Mouse (Mus musculus): ENCODE results near the gene Tmem87a. TPM values are rescaled to one million over a fixed set of nuclear protein-coding genes. Genes with fewer than 3 reads are reported as not detected.

Gene Tmem87a
- polyA plus RNA-seq, 1 experiment from 2014 or later: 4.0 TPM

DNA sequence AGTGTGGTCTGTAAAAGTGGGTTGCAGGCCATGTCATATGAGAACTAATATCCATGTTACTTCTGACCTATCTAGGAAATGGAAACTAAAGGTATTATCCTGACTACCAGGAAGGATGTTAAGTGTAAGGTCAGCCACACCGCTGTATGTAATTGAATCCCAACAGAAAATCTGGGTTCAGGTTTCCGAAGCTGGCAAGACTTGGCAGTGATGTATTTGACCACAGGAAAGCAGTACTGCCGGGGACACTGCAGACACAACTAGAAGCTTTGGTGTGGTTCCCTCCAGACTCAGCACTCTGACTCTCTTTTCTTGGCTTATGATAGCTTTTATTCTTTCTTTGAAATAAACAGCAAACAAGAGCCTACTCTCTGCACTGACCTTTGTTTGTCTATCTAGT lies 37.4 kb downstream of the Tmem87a start:
- peaks cover 67% of the 10 kb centered on the region for H3K36me3 ChIP-seq
- no peak overlapping the region for H3K4me3 ChIP-seq (replicated peaks)
- DNase-seq (no peak), ATAC-seq (ENCODE audit: low read depth) (no peak)
- H3K9ac ChIP-seq: no peak overlapping the region
- no peaks in the 10 kb centered on the region for H3K9me3 ChIP-seq (replicated peaks)
- no peak overlapping the region for H3K4me2 ChIP-seq
- no peaks in the 10 kb centered on the region for H3K4me1 ChIP-seq (replicated peaks)
- no peak overlapping the region for H3K27ac ChIP-seq
- WGBS (ENCODE audit: insufficient replicate concordance): 81% methylated on average over 3 of the region's 3 CpGs
- H3K27me3 ChIP-seq: no peaks in the 10 kb centered on the region

DNA sequence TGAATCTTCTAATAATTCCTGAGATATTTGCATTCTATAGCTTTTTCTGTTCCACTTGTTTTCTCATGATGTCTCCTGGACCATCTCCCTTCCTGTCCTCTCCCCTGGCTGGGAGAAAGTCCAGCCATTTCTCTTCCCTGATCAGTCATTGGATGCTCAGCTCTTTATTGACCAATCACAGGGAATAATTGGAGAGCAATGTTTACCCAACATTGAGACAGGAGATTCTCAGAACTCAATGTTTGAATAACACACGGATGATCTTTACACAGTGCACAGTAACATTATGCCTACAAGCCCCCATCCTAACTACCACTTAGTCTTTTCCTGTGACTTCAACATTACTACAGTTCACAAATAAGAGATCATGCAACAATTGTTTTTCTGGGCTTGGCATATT lies 43.5 kb downstream of the Tmem87a start:
- Histone ChIP-seq H3K4me1 (replicated peaks) (no peaks in the 10 kb centered on the region), H3K9me3 (replicated peaks) (no peaks in the 10 kb centered on the region), H3K4me3 (replicated peaks) (no peak overlapping the region), H3K27ac (no peak overlapping the region), H3K36me3 (peaks cover 60% of the 10 kb centered on the region), H3K9ac (no peak overlapping the region), H3K27me3 (no peaks in the 10 kb centered on the region), H3K4me2 (no peak overlapping the region)
- ATAC-seq (ENCODE audit: low read depth) (no peak; the same call in 1 of the 2 replicates), DNase-seq (no peak)
- WGBS (ENCODE audit: insufficient replicate concordance): 63% methylated on average over 1 of the region's 1 CpGs

DNA sequence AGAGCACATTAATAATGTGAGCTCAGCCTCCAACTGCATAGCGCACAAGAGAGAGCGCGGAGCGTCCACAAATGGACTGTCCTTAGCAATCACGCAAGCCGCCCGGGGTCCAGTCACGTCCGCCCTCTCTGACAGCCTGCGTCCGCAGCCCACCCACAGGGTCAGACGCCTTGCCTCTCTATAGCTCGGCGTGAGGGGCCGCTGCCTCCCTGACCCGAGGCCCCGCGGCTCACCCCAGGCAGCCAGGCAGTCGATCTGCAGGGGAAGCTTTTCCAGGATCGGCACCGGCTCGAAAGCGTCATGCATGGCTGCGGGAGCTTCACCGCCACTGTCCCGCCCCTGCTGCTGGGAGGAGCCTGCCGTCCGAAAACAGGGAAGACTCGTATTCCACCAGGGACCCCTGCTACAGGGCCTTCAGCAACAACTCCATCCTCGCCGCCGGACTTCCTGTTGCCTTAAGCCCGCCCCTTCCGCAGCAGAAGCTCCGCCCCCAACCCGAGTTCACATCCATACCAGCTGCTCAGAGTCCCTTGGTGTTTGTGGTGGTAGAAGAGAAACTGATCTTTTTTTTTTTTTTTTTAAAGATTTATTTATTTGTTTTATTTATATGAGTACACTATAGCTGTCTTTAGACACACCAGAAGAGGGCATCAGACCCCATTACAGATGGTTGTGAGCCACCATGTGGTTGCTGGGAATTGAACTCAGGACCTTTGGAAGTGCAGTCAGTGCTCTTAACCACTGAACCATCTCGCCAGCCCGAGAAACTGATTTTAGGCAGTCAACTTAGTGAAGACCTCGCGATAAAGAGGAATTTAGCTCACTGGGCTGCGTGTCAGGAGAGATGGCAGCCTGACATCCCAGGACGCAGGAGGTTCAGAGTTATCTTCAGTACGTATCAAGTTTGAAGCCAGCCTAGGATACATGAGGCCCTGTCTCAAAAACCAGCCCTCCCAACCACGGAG lies 50.9 kb downstream of the Tmem87a start, which contains the start of gene Vps39:
TSS of gene Vps39 (minus strand) at position 456 of the 965 bp plus-strand sequence.
- Histone ChIP-seq H3K4me2 (peak within 1 kb of the TSS; percentile 82), H3K9me3 (replicated peaks) (no peaks in the 10 kb centered on the region), H3K4me3 (replicated peaks) (peak within 1 kb of the TSS; percentile 98), H3K27ac (peak within 1 kb of the TSS; percentile 64; the same call in 1 of the 2 replicates), H3K27me3 (no peaks in the 10 kb centered on the region), H3K4me1 (replicated peaks) (peaks cover 28% of the 10 kb centered on the region), H3K9ac (peak within 1 kb of the TSS; percentile 93), H3K36me3 (peaks cover 47% of the 10 kb centered on the region)
- DNase-seq (peak; percentile 81), ATAC-seq (ENCODE audit: low read depth) (peak; percentile 92)
- WGBS (ENCODE audit: insufficient replicate concordance): 9% methylated on average over 44 of the region's 44 CpGs

DNA sequence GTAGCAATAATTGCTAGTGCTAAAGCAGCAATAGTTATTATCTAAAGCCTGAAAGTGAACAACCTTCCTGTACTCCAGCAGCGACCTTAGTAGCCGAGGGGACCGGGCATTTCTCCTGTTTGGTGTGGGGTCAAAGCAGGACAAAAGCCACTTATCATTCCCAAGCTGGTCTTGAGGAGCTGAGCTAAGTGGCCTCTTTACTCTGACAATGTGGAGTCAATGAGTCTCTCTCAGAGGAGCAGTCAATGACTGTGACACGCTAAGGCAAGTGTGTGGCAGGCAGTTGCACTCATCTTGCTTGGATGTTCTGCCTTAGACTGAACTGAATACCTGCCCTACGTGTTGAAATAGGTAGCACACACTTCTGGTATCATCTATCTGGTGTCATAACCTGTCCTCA lies 52.6 kb downstream of the Tmem87a start:
- ATAC-seq (ENCODE audit: low read depth): no peak
- no peak overlapping the region for H3K9ac ChIP-seq
- H3K27me3 ChIP-seq: no peaks in the 10 kb centered on the region
- WGBS (ENCODE audit: insufficient replicate concordance): 72% methylated on average over 5 of the region's 5 CpGs
- H3K27ac ChIP-seq: no peak overlapping the region; the same call in 1 of the 2 replicates
- H3K4me2 ChIP-seq: peak overlapping the region; percentile 32
- H3K4me1 ChIP-seq (replicated peaks): peaks cover 28% of the 10 kb centered on the region
- H3K4me3 ChIP-seq (replicated peaks): peak overlapping the region; percentile 98; the same call in 1 of the 2 replicates
- H3K36me3 ChIP-seq: peaks cover 48% of the 10 kb centered on the region
- DNase-seq: no peak
- no peaks in the 10 kb centered on the region for H3K9me3 ChIP-seq (replicated peaks)

DNA sequence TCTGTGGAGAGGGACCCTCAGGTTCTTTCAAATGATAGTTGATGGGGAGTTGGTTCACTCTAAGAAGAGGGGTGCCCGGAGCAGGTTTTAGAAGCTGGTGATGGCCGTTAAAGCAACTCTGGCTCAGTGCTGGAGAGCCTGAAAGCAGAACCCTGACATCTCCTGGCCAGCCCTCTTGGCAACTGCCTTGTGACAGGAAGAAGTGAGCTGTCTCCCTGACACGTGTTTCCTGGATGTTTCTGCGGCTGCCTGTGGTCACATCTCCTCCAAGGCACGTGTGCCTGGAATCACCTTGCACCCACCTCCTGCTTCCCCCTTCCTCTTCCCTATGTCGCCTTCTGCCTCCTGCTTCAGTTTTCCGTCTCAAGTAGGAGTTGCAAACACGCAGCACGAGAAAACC lies 55.8 kb downstream of the Tmem87a start:
- no peak for ATAC-seq (ENCODE audit: low read depth)
- WGBS (ENCODE audit: insufficient replicate concordance): 31% methylated on average over 9 of the region's 9 CpGs
- Histone ChIP-seq H3K4me2 (no peak overlapping the region), H3K36me3 (peaks cover 49% of the 10 kb centered on the region), H3K27me3 (no peaks in the 10 kb centered on the region), H3K4me3 (replicated peaks) (no peak overlapping the region), H3K9me3 (replicated peaks) (no peaks in the 10 kb centered on the region), H3K27ac (no peak overlapping the region), H3K9ac (no peak overlapping the region), H3K4me1 (replicated peaks) (peaks cover 28% of the 10 kb centered on the region)
- DNase-seq: no peak

DNA sequence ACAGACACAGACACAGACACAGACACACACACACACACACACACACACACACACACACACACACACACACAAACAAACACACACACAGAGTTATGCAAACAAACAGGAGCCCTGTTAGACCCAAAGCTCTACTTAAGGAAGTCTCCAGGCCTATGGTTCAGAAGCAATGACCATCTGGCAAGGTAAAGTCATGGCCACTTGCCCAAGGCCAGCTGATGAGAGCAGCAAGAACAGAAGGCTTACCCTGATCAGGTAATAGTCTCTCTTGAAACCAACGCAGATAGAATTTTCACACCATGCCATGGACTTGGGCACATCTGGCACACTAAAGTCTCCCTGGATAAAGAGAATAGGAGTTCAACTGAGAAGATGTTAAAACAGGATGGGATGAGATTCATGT lies 62.2 kb downstream of the Tmem87a start:
- 79% methylated on average over 1 of the region's 1 CpGs for WGBS (ENCODE audit: insufficient replicate concordance)
- DNase-seq (no peak), ATAC-seq (ENCODE audit: low read depth) (no peak)
- Histone ChIP-seq H3K4me1 (replicated peaks) (no peaks in the 10 kb centered on the region), H3K27ac (no peak overlapping the region), H3K4me2 (no peak overlapping the region), H3K4me3 (replicated peaks) (no peak overlapping the region), H3K9me3 (replicated peaks) (no peaks in the 10 kb centered on the region), H3K27me3 (no peaks in the 10 kb centered on the region), H3K9ac (no peak overlapping the region), H3K36me3 (peaks cover 81% of the 10 kb centered on the region)

DNA sequence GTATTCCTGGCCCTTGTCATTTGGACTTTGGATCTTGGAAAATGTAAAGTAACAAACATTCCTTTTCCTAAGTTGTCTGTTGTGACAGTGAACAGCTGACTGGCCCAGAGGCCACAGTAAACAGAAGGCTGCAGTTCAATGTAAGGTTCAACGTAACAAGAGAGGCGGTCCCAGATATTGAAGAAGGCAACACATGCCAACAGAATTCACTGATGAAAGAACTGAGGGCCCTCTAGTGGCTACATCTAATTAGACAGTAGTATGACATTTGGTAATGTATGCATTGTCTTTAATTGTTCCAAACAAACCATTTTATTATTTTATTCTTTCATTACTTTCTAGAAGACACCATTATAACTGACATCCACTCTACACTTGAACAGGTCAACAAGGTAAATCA lies 66.0 kb downstream of the Tmem87a start:
- H3K4me2 ChIP-seq: no peak overlapping the region
- no peak overlapping the region for H3K27ac ChIP-seq
- 79% methylated on average over 2 of the region's 2 CpGs for WGBS (ENCODE audit: insufficient replicate concordance)
- H3K4me3 ChIP-seq (replicated peaks): no peak overlapping the region
- DNase-seq (no peak), ATAC-seq (ENCODE audit: low read depth) (no peak)
- H3K4me1 ChIP-seq (replicated peaks): no peaks in the 10 kb centered on the region
- H3K36me3 ChIP-seq: peaks cover 76% of the 10 kb centered on the region
- no peaks in the 10 kb centered on the region for H3K9me3 ChIP-seq (replicated peaks)
- no peaks in the 10 kb centered on the region for H3K27me3 ChIP-seq
- H3K9ac ChIP-seq: no peak overlapping the region

DNA sequence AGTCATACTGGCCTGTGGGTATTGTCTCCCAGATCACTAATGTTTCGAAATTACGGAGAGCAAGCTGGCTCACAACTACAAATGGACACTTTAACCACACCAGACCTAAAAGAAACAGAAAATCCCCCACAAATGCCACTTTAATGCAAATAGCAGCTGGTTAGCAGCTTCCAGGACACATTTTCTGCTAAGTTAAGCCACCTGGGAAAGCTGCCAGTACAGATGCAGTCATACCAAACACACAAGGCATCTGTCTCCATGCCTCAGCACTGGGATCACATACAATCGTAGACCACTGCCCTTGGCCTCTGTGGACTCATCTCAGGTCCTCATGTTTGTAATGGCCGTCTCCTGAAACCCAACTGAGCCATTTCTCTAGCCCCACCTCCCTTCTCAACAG lies 72.3 kb downstream of the Tmem87a start:
- ATAC-seq (ENCODE audit: low read depth): no peak
- H3K9me3 ChIP-seq (replicated peaks): no peaks in the 10 kb centered on the region
- H3K4me2 ChIP-seq: no peak overlapping the region
- no peaks in the 10 kb centered on the region for H3K4me1 ChIP-seq (replicated peaks)
- H3K27ac ChIP-seq: no peak overlapping the region
- WGBS (ENCODE audit: insufficient replicate concordance): 81% methylated on average over 4 of the region's 4 CpGs
- no peak overlapping the region for H3K9ac ChIP-seq
- H3K36me3 ChIP-seq: peaks cover 74% of the 10 kb centered on the region
- no peak for DNase-seq
- no peaks in the 10 kb centered on the region for H3K27me3 ChIP-seq
- H3K4me3 ChIP-seq (replicated peaks): no peak overlapping the region

DNA sequence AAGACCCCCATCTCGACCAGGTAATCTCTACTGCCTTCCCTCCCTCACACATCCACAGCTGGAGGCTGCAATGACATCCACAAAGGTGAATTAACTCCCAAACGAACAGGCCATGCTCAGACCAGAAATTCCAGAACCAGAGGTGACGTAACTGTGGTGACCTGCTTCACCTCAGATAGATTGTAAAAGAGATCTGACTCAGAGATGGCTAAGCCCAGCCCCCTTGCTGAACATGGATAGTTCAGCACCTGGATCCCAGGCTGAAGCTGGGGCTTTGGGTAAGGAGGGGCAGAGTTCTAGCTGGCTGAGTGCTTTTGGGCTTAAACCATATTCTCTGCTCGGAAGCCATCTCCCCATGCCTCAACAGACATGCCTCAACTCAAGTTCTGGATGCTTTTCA lies 88.8 kb downstream of the Tmem87a start:
- Histone ChIP-seq H3K9me3 (replicated peaks) (no peaks in the 10 kb centered on the region), H3K4me1 (replicated peaks) (no peaks in the 10 kb centered on the region), H3K27me3 (no peaks in the 10 kb centered on the region), H3K27ac (no peak overlapping the region), H3K4me2 (no peak overlapping the region), H3K36me3 (peaks cover 36% of the 10 kb centered on the region), H3K9ac (no peak overlapping the region), H3K4me3 (replicated peaks) (no peak overlapping the region)
- no peak for DNase-seq
- ATAC-seq (ENCODE audit: low read depth): no peak
- 59% methylated on average over 4 of the region's 4 CpGs for WGBS (ENCODE audit: insufficient replicate concordance)

DNA sequence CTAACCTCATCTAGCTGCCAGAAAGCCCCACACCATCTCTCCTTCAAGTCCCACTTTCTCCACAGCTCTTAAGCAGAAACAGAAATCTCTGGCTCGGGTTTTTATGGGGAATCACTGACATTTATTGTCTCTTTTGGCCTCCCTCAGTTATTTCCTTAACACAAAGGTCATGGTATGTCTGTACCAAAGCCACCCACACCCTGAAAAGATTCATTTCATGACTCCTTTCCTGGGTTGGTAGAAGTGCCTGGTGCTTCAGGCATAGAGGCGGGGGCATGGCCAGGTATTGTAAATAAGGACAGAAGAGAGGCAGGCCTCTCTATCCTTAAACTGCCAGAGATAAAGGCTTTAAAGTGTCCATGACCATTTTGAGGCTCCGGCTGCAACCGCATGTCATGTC lies 89.4 kb downstream of the Tmem87a start:
- Histone ChIP-seq H3K4me1 (replicated peaks) (no peaks in the 10 kb centered on the region), H3K36me3 (peaks cover 33% of the 10 kb centered on the region), H3K27ac (no peak overlapping the region), H3K4me2 (no peak overlapping the region), H3K4me3 (replicated peaks) (no peak overlapping the region), H3K9me3 (replicated peaks) (no peaks in the 10 kb centered on the region), H3K9ac (no peak overlapping the region), H3K27me3 (no peaks in the 10 kb centered on the region)
- ATAC-seq (ENCODE audit: low read depth): no peak
- DNase-seq: no peak
- 69% methylated on average over 4 of the region's 4 CpGs for WGBS (ENCODE audit: insufficient replicate concordance)

DNA sequence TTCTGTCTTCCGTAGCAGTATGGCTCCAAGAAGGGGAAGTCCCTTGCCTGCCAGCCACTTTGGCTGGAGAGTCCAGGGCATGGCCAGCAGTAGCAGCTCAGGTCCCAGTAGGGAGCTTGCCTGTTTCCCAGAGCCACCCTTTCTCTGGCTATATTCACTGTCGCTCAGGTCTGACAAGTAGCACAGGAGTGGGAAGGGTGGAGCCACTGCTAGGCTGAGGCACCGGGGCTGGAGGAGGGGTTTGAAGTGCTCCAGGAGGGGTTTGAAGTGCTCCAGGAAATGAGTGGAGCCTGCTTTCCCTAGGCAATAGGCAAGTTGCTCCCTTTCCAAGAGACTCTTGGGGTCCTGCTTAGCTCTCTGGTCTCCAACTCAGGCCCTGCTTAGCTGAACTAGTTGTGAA lies 89.9 kb downstream of the Tmem87a start, which contains the start of gene Pla2g4f:
TSS of gene Pla2g4f (minus strand) at position 190 of the 400 bp plus-strand sequence.
- Histone ChIP-seq H3K27ac (no peak within 1 kb of the TSS), H3K9me3 (replicated peaks) (no peaks in the 10 kb centered on the region), H3K4me2 (no peak within 1 kb of the TSS), H3K27me3 (no peaks in the 10 kb centered on the region), H3K36me3 (peaks cover 27% of the 10 kb centered on the region), H3K9ac (no peak within 1 kb of the TSS), H3K4me1 (replicated peaks) (no peaks in the 10 kb centered on the region), H3K4me3 (replicated peaks) (no peak within 1 kb of the TSS)
- no peak for DNase-seq
- 41% methylated on average over 3 of the region's 3 CpGs for WGBS (ENCODE audit: insufficient replicate concordance)
- no peak for ATAC-seq (ENCODE audit: low read depth)

All from liver, embryonic 13.5 days (tissue).